Mouse (Mus musculus): ENCODE measurements around the gene Odf3b. TPM values are rescaled to one million over a fixed set of nuclear protein-coding genes. Genes with fewer than 3 reads are reported as not detected.

The Odf3b gene
- polyA plus RNA-seq, 1 experiment from 2014 or later, result 3.2 TPM

GRCm38 (mm10) chr15:89336422-89336821, 42.7 kb downstream of the Odf3b start:
- no peak overlapping the region for H3K4me3 ChIP-seq (ENCODE audit: low read depth, low read length)
- ATAC-seq, result no peak
- no peaks in the 10 kb centered on the region for H3K4me1 ChIP-seq (replicated peaks; ENCODE audit: control insufficient read depth, insufficient read depth, low read length)
- WGBS, result 81% methylated on average over 14 of the region's 14 CpGs
- no peak overlapping the region for H3K4me2 ChIP-seq (replicated peaks; ENCODE audit: low read depth)
- no peak for TF ChIP-seq CTCF (IDR thresholded peaks at IDR 0.05; ENCODE audit: low read depth)
- H3K27ac ChIP-seq (ENCODE audit: low read depth, low read length), result no peak overlapping the region
- no peak overlapping the region for H3K9ac ChIP-seq (ENCODE audit: low read depth, low read length)
- no peaks in the 10 kb centered on the region for H3K27me3 ChIP-seq (replicated peaks; ENCODE audit: control insufficient read depth, insufficient read depth, low read length)
- no peaks in the 10 kb centered on the region for H3K36me3 ChIP-seq (ENCODE audit: control insufficient read depth, insufficient read depth)
- no peaks in the 10 kb centered on the region for H3K9me3 ChIP-seq (ENCODE audit: control insufficient read depth)

GRCm38 (mm10) chr15:89334774-89335537, 44.1 kb downstream of the Odf3b start:
- WGBS, result 75% methylated on average over 17 of the region's 17 CpGs
- no peak overlapping the region for H3K4me3 ChIP-seq (ENCODE audit: low read depth, low read length)
- no peak for TF ChIP-seq CTCF (IDR thresholded peaks at IDR 0.05; ENCODE audit: low read depth)
- ATAC-seq, result no peak
- no peak overlapping the region for H3K27ac ChIP-seq (ENCODE audit: low read depth, low read length)
- H3K36me3 ChIP-seq (ENCODE audit: control insufficient read depth, insufficient read depth), result no peaks in the 10 kb centered on the region
- no peaks in the 10 kb centered on the region for H3K4me1 ChIP-seq (replicated peaks; ENCODE audit: control insufficient read depth, insufficient read depth, low read length)
- H3K9ac ChIP-seq (ENCODE audit: low read depth, low read length), result no peak overlapping the region
- no peaks in the 10 kb centered on the region for H3K9me3 ChIP-seq (ENCODE audit: control insufficient read depth)
- no peaks in the 10 kb centered on the region for H3K27me3 ChIP-seq (replicated peaks; ENCODE audit: control insufficient read depth, insufficient read depth, low read length)
- H3K4me2 ChIP-seq (replicated peaks; ENCODE audit: low read depth), result no peak overlapping the region

GRCm38 (mm10) chr15:89334271-89334670, 44.8 kb downstream of the Odf3b start, which contains the start of gene Miox:
Miox (plus strand) TSS chr15:89334398.
- H3K27me3 ChIP-seq (replicated peaks; ENCODE audit: control insufficient read depth, insufficient read depth, low read length), result no peaks in the 10 kb centered on the region
- no peaks in the 10 kb centered on the region for H3K9me3 ChIP-seq (ENCODE audit: control insufficient read depth)
- H3K4me1 ChIP-seq (replicated peaks; ENCODE audit: control insufficient read depth, insufficient read depth, low read length), result no peaks in the 10 kb centered on the region
- no peak within 1 kb of the TSS for H3K4me2 ChIP-seq (replicated peaks; ENCODE audit: low read depth)
- no peak within 1 kb of the TSS for H3K4me3 ChIP-seq (ENCODE audit: low read depth, low read length)
- TF ChIP-seq CTCF (IDR thresholded peaks at IDR 0.05; ENCODE audit: low read depth), result no peak
- 86% methylated on average over 7 of the region's 7 CpGs for WGBS
- no peak within 1 kb of the TSS for H3K27ac ChIP-seq (ENCODE audit: low read depth, low read length)
- no peak for ATAC-seq
- no peak within 1 kb of the TSS for H3K9ac ChIP-seq (ENCODE audit: low read depth, low read length)
- no peaks in the 10 kb centered on the region for H3K36me3 ChIP-seq (ENCODE audit: control insufficient read depth, insufficient read depth)

Other genes starting within 250 kb of the Odf3b start
- 2.3 and 2.7 TPM in 2 replicates for gene Mapk12, start 238.6 kb downstream of the Odf3b start, polyA plus RNA-seq (2015; fragmentation: Nextera tagmentation; extraction: Ambion mirVana)
- gene Mapk11, start 229.7 kb downstream of the Odf3b start, polyA plus RNA-seq (2015; fragmentation: Nextera tagmentation; extraction: Ambion mirVana), result 1.6 and 1.9 TPM in 2 replicates
- gene Plxnb2, start 198.5 kb downstream of the Odf3b start, polyA plus RNA-seq (2015; fragmentation: Nextera tagmentation; extraction: Ambion mirVana), result 71.5 and 74.0 TPM in 2 replicates
- gene Dennd6b, start 182.8 kb downstream of the Odf3b start, polyA plus RNA-seq (2015; fragmentation: Nextera tagmentation; extraction: Ambion mirVana), result 3.2 and 3.4 TPM in 2 replicates
- gene Ppp6r2, start 167.7 kb downstream of the Odf3b start, polyA plus RNA-seq (2015; fragmentation: Nextera tagmentation; extraction: Ambion mirVana), result 17.7 and 21.3 TPM in 2 replicates
- gene Sbf1, start 64.0 kb downstream of the Odf3b start, polyA plus RNA-seq (2015; fragmentation: Nextera tagmentation; extraction: Ambion mirVana), result 22.2 and 24.2 TPM in 2 replicates
- gene Adm2, start 56.6 kb downstream of the Odf3b start, polyA plus RNA-seq (2015; fragmentation: Nextera tagmentation; extraction: Ambion mirVana), result 0.14 TPM in 1 of 2 replicates, not detected in the other
- not detected in 2 replicates for gene Miox, start 44.9 kb downstream of the Odf3b start, polyA plus RNA-seq (2015; fragmentation: Nextera tagmentation; extraction: Ambion mirVana)
- gene Lmf2, start 23.6 kb downstream of the Odf3b start, polyA plus RNA-seq (2015; fragmentation: Nextera tagmentation; extraction: Ambion mirVana), result 19.1 and 20.5 TPM in 2 replicates
- gene Ncaph2, start 23.6 kb downstream of the Odf3b start, polyA plus RNA-seq (2015; fragmentation: Nextera tagmentation; extraction: Ambion mirVana), result 55.2 and 65.2 TPM in 2 replicates
- gene Sco2, start 5.4 kb downstream of the Odf3b start, polyA plus RNA-seq (2015; fragmentation: Nextera tagmentation; extraction: Ambion mirVana), result 14.6 and 18.0 TPM in 2 replicates
- 3.6 and 4.8 TPM in 2 replicates for gene Tymp, start 2.2 kb downstream of the Odf3b start, polyA plus RNA-seq (2015; fragmentation: Nextera tagmentation; extraction: Ambion mirVana)
- gene Klhdc7b, start 5.6 kb upstream of the Odf3b start, polyA plus RNA-seq (2015; fragmentation: Nextera tagmentation; extraction: Ambion mirVana), result not detected in 2 replicates
- gene Syce3, start 31.2 kb upstream of the Odf3b start, polyA plus RNA-seq (2015; fragmentation: Nextera tagmentation; extraction: Ambion mirVana), result 3.4 and 5.0 TPM in 2 replicates
- gene Cpt1b, start 46.6 kb upstream of the Odf3b start, polyA plus RNA-seq (2015; fragmentation: Nextera tagmentation; extraction: Ambion mirVana), result 0.43 and 0.46 TPM in 2 replicates
- gene C730034F03Rik, start 50.3 kb upstream of the Odf3b start, polyA plus RNA-seq (2015; fragmentation: Nextera tagmentation; extraction: Ambion mirVana), result 1.1 and 1.3 TPM in 2 replicates
- gene Gm44502, start 50.4 kb upstream of the Odf3b start, polyA plus RNA-seq (2015; fragmentation: Nextera tagmentation; extraction: Ambion mirVana), result not detected in 2 replicates
- 85.8 and 92.3 TPM in 2 replicates for gene Chkb, start 50.6 kb upstream of the Odf3b start, polyA plus RNA-seq (2015; fragmentation: Nextera tagmentation; extraction: Ambion mirVana)
- gene Mapk8ip2, start 74.6 kb upstream of the Odf3b start, polyA plus RNA-seq (2015; fragmentation: Nextera tagmentation; extraction: Ambion mirVana), result 1.9 and 2.0 TPM in 2 replicates
- 32.0 and 36.2 TPM in 2 replicates for gene Arsa, start 98.1 kb upstream of the Odf3b start, polyA plus RNA-seq (2015; fragmentation: Nextera tagmentation; extraction: Ambion mirVana)
- 0.51 and 0.73 TPM in 2 replicates for gene Shank3, start 120.3 kb upstream of the Odf3b start, polyA plus RNA-seq (2015; fragmentation: Nextera tagmentation; extraction: Ambion mirVana)
- gene Acr, start 189.0 kb upstream of the Odf3b start, polyA plus RNA-seq (2015; fragmentation: Nextera tagmentation; extraction: Ambion mirVana), result 0.10 and 0.14 TPM in 2 replicates
- 7.1 and 7.6 TPM in 2 replicates for gene Rabl2, start 212.6 kb upstream of the Odf3b start, polyA plus RNA-seq (2015; fragmentation: Nextera tagmentation; extraction: Ambion mirVana)

Measured in intestine, postnatal 0 days (tissue).